Mouse (Mus musculus): ENCODE measurements around the gene Alg12. TPM values are rescaled to one million over a fixed set of nuclear protein-coding genes. Genes with fewer than 3 reads are reported as not detected.

Gene Alg12
- polyA plus RNA-seq, 1 experiment, result 6.3 TPM

GRCm38 (mm10) chr15:88841580-88842299, 22.6 kb upstream of the Alg12 start:
- Histone ChIP-seq H3K4me3 (replicated peaks; ENCODE audit: control insufficient read depth, low read depth, low read length) (no peak overlapping the region), H3K4me1 (ENCODE audit: control insufficient read depth, insufficient read depth, low read length) (no peaks in the 10 kb centered on the region), H3K27ac (ENCODE audit: control insufficient read depth, insufficient read depth, low read depth, low read length, poor library complexity) (no peak overlapping the region)
- 86% methylated on average over 3 of the region's 3 CpGs for WGBS
- TF ChIP-seq POLR2A (IDR thresholded peaks at IDR 0.05; ENCODE audit: borderline replicate concordance, control insufficient read depth, low read depth, low read length) (no peak), CTCF (IDR thresholded peaks at IDR 0.05; ENCODE audit: control insufficient read depth, insufficient read depth, low read length) (no peak)

- TF ChIP-seq POLR2A (IDR thresholded peaks at IDR 0.05; ENCODE audit: borderline replicate concordance, control insufficient read depth, low read depth, low read length) (no peak), CTCF (IDR thresholded peaks at IDR 0.05; ENCODE audit: control insufficient read depth, insufficient read depth, low read length) (no peak)
- H3K4me3 ChIP-seq (replicated peaks; ENCODE audit: control insufficient read depth, low read depth, low read length), result no peak overlapping the region
- H3K4me1 ChIP-seq (ENCODE audit: control insufficient read depth, insufficient read depth, low read length), result no peaks in the 10 kb centered on the region
- WGBS, result 92% methylated on average over 2 of the region's 2 CpGs
- no peak overlapping the region for H3K27ac ChIP-seq (ENCODE audit: control insufficient read depth, insufficient read depth, low read depth, low read length, poor library complexity)
Observed at GRCm38 (mm10) chr15:88841160-88841559, 22.0 kb upstream of the Alg12 start.

- no peaks in the 10 kb centered on the region for H3K4me1 ChIP-seq (ENCODE audit: control insufficient read depth, insufficient read depth, low read length)
- H3K4me3 ChIP-seq (replicated peaks; ENCODE audit: control insufficient read depth, low read depth, low read length), result no peak overlapping the region
- WGBS, result 89% methylated on average over 10 of the region's 10 CpGs
- no peak overlapping the region for H3K27ac ChIP-seq (ENCODE audit: control insufficient read depth, insufficient read depth, low read depth, low read length, poor library complexity)
- TF ChIP-seq POLR2A (IDR thresholded peaks at IDR 0.05; ENCODE audit: borderline replicate concordance, control insufficient read depth, low read depth, low read length) (no peak), CTCF (IDR thresholded peaks at IDR 0.05; ENCODE audit: control insufficient read depth, insufficient read depth, low read length) (no peak)
Observed at GRCm38 (mm10) chr15:88840126-88840525, 21.0 kb upstream of the Alg12 start.

- TF ChIP-seq CTCF (IDR thresholded peaks at IDR 0.05; ENCODE audit: control insufficient read depth, insufficient read depth, low read length), result no peak
- TF ChIP-seq POLR2A (IDR thresholded peaks at IDR 0.05; ENCODE audit: borderline replicate concordance, control insufficient read depth, low read depth, low read length), result no peak
- no peaks in the 10 kb centered on the region for H3K4me1 ChIP-seq (ENCODE audit: control insufficient read depth, insufficient read depth, low read length)
- no peak overlapping the region for H3K4me3 ChIP-seq (replicated peaks; ENCODE audit: control insufficient read depth, low read depth, low read length)
- WGBS, result 70% methylated on average over 9 of the region's 9 CpGs
- H3K27ac ChIP-seq (ENCODE audit: control insufficient read depth, insufficient read depth, low read depth, low read length, poor library complexity), result no peak overlapping the region
Observed at GRCm38 (mm10) chr15:88839271-88839670, 20.2 kb upstream of the Alg12 start.

GRCm38 (mm10) chr15:88837977-88838376, 18.9 kb upstream of the Alg12 start:
- no peak overlapping the region for H3K4me3 ChIP-seq (replicated peaks; ENCODE audit: control insufficient read depth, low read depth, low read length)
- 6% methylated on average over 11 of the region's 11 CpGs for WGBS
- TF ChIP-seq CTCF (IDR thresholded peaks at IDR 0.05; ENCODE audit: control insufficient read depth, insufficient read depth, low read length), result no peak
- TF ChIP-seq POLR2A (IDR thresholded peaks at IDR 0.05; ENCODE audit: borderline replicate concordance, control insufficient read depth, low read depth, low read length), result no peak
- no peaks in the 10 kb centered on the region for H3K4me1 ChIP-seq (ENCODE audit: control insufficient read depth, insufficient read depth, low read length)
- no peak overlapping the region for H3K27ac ChIP-seq (ENCODE audit: control insufficient read depth, insufficient read depth, low read depth, low read length, poor library complexity)

GRCm38 (mm10) chr15:88837199-88837932, 18.2 kb upstream of the Alg12 start:
- Histone ChIP-seq H3K4me1 (ENCODE audit: control insufficient read depth, insufficient read depth, low read length) (no peaks in the 10 kb centered on the region), H3K27ac (ENCODE audit: control insufficient read depth, insufficient read depth, low read depth, low read length, poor library complexity) (no peak overlapping the region; the same call in 1 of the 2 replicates), H3K4me3 (replicated peaks; ENCODE audit: control insufficient read depth, low read depth, low read length) (peak overlapping the region; percentile 47)
- TF ChIP-seq CTCF (IDR thresholded peaks at IDR 0.05; ENCODE audit: control insufficient read depth, insufficient read depth, low read length), result no peak
- no peak for TF ChIP-seq POLR2A (IDR thresholded peaks at IDR 0.05; ENCODE audit: borderline replicate concordance, control insufficient read depth, low read depth, low read length)
- under 1% methylated on average over 38 of the region's 39 CpGs for WGBS

- 55% methylated on average over 5 of the region's 5 CpGs for WGBS
- no peak overlapping the region for H3K27ac ChIP-seq (ENCODE audit: control insufficient read depth, insufficient read depth, low read depth, low read length, poor library complexity)
- H3K4me1 ChIP-seq (ENCODE audit: control insufficient read depth, insufficient read depth, low read length), result no peaks in the 10 kb centered on the region
- H3K4me3 ChIP-seq (replicated peaks; ENCODE audit: control insufficient read depth, low read depth, low read length), result no peak overlapping the region
- no peak for TF ChIP-seq POLR2A (IDR thresholded peaks at IDR 0.05; ENCODE audit: borderline replicate concordance, control insufficient read depth, low read depth, low read length)
- no peak for TF ChIP-seq CTCF (IDR thresholded peaks at IDR 0.05; ENCODE audit: control insufficient read depth, insufficient read depth, low read length)
Observed at GRCm38 (mm10) chr15:88836571-88836970, 17.5 kb upstream of the Alg12 start.

GRCm38 (mm10) chr15:88836031-88836430, 16.9 kb upstream of the Alg12 start:
- H3K4me1 ChIP-seq (ENCODE audit: control insufficient read depth, insufficient read depth, low read length), result no peaks in the 10 kb centered on the region
- WGBS, result 71% methylated on average over 6 of the region's 6 CpGs
- TF ChIP-seq POLR2A (IDR thresholded peaks at IDR 0.05; ENCODE audit: borderline replicate concordance, control insufficient read depth, low read depth, low read length), result no peak
- TF ChIP-seq CTCF (IDR thresholded peaks at IDR 0.05; ENCODE audit: control insufficient read depth, insufficient read depth, low read length), result no peak
- H3K27ac ChIP-seq (ENCODE audit: control insufficient read depth, insufficient read depth, low read depth, low read length, poor library complexity), result no peak overlapping the region
- no peak overlapping the region for H3K4me3 ChIP-seq (replicated peaks; ENCODE audit: control insufficient read depth, low read depth, low read length)
